Mouse (Mus musculus) intestine, postnatal 0 days (tissue): ENCODE data around the gene Camsap2. TPM values are rescaled to one million over a fixed set of nuclear protein-coding genes. Genes with fewer than 3 reads are reported as not detected.

Source experiments
- ATAC-seq: fragments of 200-750 bp; cut with Nextera tagmentation; 2 replicates; pipeline ENCODE4 v1.8.0; 2017; ENCODE audit warnings: mild to moderate bottlenecking, moderate TSS enrichment, moderate library complexity
- H3K27ac ChIP-seq: fragments of 300-500 bp; sonication (generic); 2 replicates; pipeline ENCODE4 v1.5.1; 2014; ENCODE audit warnings: mild to moderate bottlenecking, low read depth, low read length, moderate library complexity
- H3K27me3 ChIP-seq: fragments of 300-500 bp; sonication (generic); replicated peaks from 2 replicates; pipeline ENCODE4 v1.6.1; 2014; ENCODE audit warnings: low read length, mixed read lengths; ENCODE audit not compliant: control insufficient read depth, insufficient read depth
- H3K36me3 ChIP-seq: fragments of 300-500 bp; sonication (generic); 2 replicates; pipeline ENCODE4 v1.6.1; 2014; ENCODE audit warnings: mild to moderate bottlenecking, moderate library complexity; ENCODE audit not compliant: control insufficient read depth, insufficient read depth
- H3K4me1 ChIP-seq: fragments of 300-500 bp; sonication (generic); replicated peaks from 2 replicates; pipeline ENCODE4 v1.6.1; 2014; ENCODE audit warnings: antibody characterized with exemption, low read length, mixed read lengths; ENCODE audit not compliant: control insufficient read depth, insufficient read depth
- H3K4me2 ChIP-seq: fragments of 300-500 bp; sonication (generic); replicated peaks from 2 replicates; pipeline ENCODE4 v1.6.1; 2014; ENCODE audit warnings: low read depth, mild to moderate bottlenecking, moderate library complexity
- H3K4me3 ChIP-seq: fragments of 300-500 bp; sonication (generic); 2 replicates; pipeline ENCODE4 v1.5.1; 2014; ENCODE audit warnings: low read depth, low read length
- H3K9ac ChIP-seq: fragments of 300-500 bp; sonication (generic); 2 replicates; pipeline ENCODE4 v1.6.1; 2014; ENCODE audit warnings: mild to moderate bottlenecking, low read depth, low read length
- H3K9me3 ChIP-seq: fragments of 300-500 bp; sonication (generic); 2 replicates; pipeline ENCODE4 v1.6.1; 2016; ENCODE audit warnings: mixed run types; ENCODE audit not compliant: control insufficient read depth
- CTCF ChIP-seq: sonication (generic); IDR thresholded peaks from 2 replicates; pipeline ENCODE4 v1.5.1; 2016; ENCODE audit warnings: low read depth, mild to moderate bottlenecking, control low read depth, antibody characterized with exemption, moderate library complexity
- WGBS: fragments of 180-500 bp; shearing (Covaris S2); extraction: QIAGEN DNeasy Blood & Tissue Kit; methylation state at CpG from one replicate; pipeline ENCODE4 v1.1.7; 2014; 5-methylcytosine and 5-hydroxymethylcytosine counted together
- polyA plus RNA-seq: library from polyadenylated mRNA; unstranded; fragments of >200 nt; fragmentation: Nextera tagmentation; extraction: Ambion mirVana; gene quantifications from 2 replicates; pipeline ENCODE4 v1.2.1, GENCODE M21; 2015

The Camsap2 gene
- polyA plus RNA-seq, 1 experiment from 2014 or later = 3.3 TPM

- Histone ChIP-seq H3K27ac (no peak overlapping the region), H3K4me1 (no peaks in the 10 kb centered on the region; the same call in 1 of the 2 replicates), H3K27me3 (peaks cover 58% of the 10 kb centered on the region), H3K9me3 (no peaks in the 10 kb centered on the region), H3K4me3 (peak overlapping the region; percentile 80), H3K36me3 (no peaks in the 10 kb centered on the region), H3K9ac (no peak overlapping the region), H3K4me2 (peak overlapping the region; percentile 74)
- 6% methylated on average over 12 of the region's 12 CpGs for WGBS
- TF ChIP-seq CTCF = no peak
- ATAC-seq = peak; percentile 14; the same call in 1 of the 2 replicates
These were observed 600 bp upstream of the Camsap2 start for GRCm38 (mm10) chr1:136346373-136347035.

DNA sequence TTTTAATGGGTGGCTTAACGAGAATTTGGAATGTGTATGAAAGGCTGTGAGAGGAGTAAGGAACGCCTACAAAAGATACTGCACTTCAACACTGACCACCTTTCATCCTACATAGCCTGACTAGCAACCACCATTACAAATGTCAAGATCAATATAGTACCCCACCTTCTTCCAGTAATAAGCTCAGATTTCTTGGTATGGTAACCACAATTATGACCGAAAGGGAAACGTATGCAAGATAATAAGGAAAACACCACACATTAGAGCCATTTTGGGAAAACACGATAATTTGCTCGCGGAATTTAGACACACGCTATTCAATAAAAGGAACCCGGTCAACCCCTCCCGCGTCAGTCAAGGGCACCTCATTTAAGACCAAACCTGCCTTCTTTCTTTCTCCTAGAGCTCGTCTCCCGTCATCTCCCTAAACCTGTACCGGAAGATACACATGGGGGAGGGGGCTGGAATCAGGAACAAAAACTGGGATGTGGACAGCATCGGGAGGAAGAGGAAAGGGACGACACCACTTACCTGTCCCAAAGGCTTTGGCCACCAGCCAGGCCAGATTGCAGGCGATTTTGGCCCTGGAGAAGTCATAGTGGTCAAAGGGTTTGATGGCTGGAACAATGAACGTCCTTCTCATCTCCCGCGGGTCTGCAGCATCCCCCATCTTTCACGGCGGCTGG is 993 bp downstream of the Camsap2 start:
- Histone ChIP-seq H3K36me3 (no peaks in the 10 kb centered on the region), H3K27ac (peak overlapping the region; percentile 85), H3K4me3 (peak overlapping the region; percentile 80), H3K4me1 (no peaks in the 10 kb centered on the region; the same call in 1 of the 2 replicates), H3K9me3 (no peaks in the 10 kb centered on the region), H3K4me2 (peak overlapping the region; percentile 74), H3K27me3 (peaks cover 51% of the 10 kb centered on the region), H3K9ac (peak overlapping the region; percentile 59)
- ATAC-seq = no peak
- TF ChIP-seq CTCF = no peak
- 3% methylated on average over 22 of the region's 22 CpGs for WGBS

DNA sequence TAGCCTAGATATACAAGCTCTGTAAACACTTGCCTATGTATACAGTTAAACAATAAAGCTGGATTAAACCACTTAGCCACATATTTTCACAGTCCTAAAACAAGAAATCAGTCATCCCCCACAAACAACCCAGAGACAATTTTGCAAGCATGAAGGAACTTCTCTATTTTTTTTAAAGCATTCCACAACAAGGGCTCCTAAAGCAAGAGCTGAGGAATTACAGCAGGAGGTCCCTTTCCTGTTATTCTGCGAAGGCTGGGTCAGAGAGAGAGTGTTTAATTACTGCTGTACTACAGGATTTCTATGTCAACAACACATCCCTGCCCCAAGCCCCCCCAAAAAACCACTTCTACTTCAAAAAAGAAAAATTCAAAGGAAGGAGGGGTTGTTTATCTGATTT is 1.6 kb downstream of the Camsap2 start:
- WGBS = 44% methylated on average over 1 of the region's 1 CpGs

GRCm38 (mm10) chr1:136343727-136344126 is 2.2 kb downstream of the Camsap2 start:
- Histone ChIP-seq H3K4me2 (peak overlapping the region; percentile 49), H3K9me3 (no peaks in the 10 kb centered on the region), H3K27me3 (peaks cover 39% of the 10 kb centered on the region), H3K4me1 (no peaks in the 10 kb centered on the region; the same call in 1 of the 2 replicates), H3K9ac (no peak overlapping the region), H3K36me3 (no peaks in the 10 kb centered on the region), H3K4me3 (peak overlapping the region; percentile 80), H3K27ac (no peak overlapping the region)
- ATAC-seq = no peak
- TF ChIP-seq CTCF = no peak
- WGBS = 45% methylated on average over 7 of the region's 7 CpGs

More for the DNA sequence above, 1.6 kb downstream of the Camsap2 start:
- no peak for ATAC-seq
- no peaks in the 10 kb centered on the region for H3K36me3 ChIP-seq
- no peak for TF ChIP-seq CTCF
- H3K4me3 ChIP-seq = peak overlapping the region; percentile 80
- H3K4me1 ChIP-seq = no peaks in the 10 kb centered on the region; the same call in 1 of the 2 replicates
- no peak overlapping the region for H3K27ac ChIP-seq
- H3K9ac ChIP-seq = no peak overlapping the region
- H3K9me3 ChIP-seq = no peaks in the 10 kb centered on the region
- H3K4me2 ChIP-seq = peak overlapping the region; percentile 74
- H3K27me3 ChIP-seq = peaks cover 45% of the 10 kb centered on the region

GRCm38 (mm10) chr1:136340541-136340940 is 5.4 kb downstream of the Camsap2 start:
- TF ChIP-seq CTCF = peak; percentile 48
- Histone ChIP-seq H3K9me3 (no peaks in the 10 kb centered on the region), H3K27ac (no peak overlapping the region), H3K27me3 (peaks cover 15% of the 10 kb centered on the region; the same call in 1 of the 2 replicates), H3K4me2 (no peak overlapping the region), H3K4me1 (no peaks in the 10 kb centered on the region; the same call in 1 of the 2 replicates), H3K36me3 (no peaks in the 10 kb centered on the region), H3K9ac (no peak overlapping the region), H3K4me3 (no peak overlapping the region)
- 89% methylated on average over 3 of the region's 3 CpGs for whole genome bisulfite sequencing
- no peak for ATAC-seq

GRCm38 (mm10) chr1:136334743-136335142 is 11.2 kb downstream of the Camsap2 start:
- WGBS = 89% methylated on average over 10 of the region's 10 CpGs
- Histone ChIP-seq H3K9ac (no peak overlapping the region), H3K9me3 (no peaks in the 10 kb centered on the region), H3K36me3 (no peaks in the 10 kb centered on the region), H3K4me1 (no peaks in the 10 kb centered on the region), H3K27ac (no peak overlapping the region), H3K4me3 (no peak overlapping the region), H3K27me3 (no peaks in the 10 kb centered on the region), H3K4me2 (no peak overlapping the region)
- no peak for TF ChIP-seq CTCF
- no peak for ATAC-seq
